Mouse (Mus musculus) cerebellum, adult 2 months (tissue): ENCODE results near the gene Tbk1.

ENCODE experiments used
- CTCF ChIP-seq: fragments of 200-500 bp; IDR thresholded peaks from 2 replicates; pipeline ENCODE4 v1.5.1; 2011; ENCODE audit warnings: low read depth, mild to moderate bottlenecking, control low read depth, low read length, moderate library complexity, borderline replicate concordance; ENCODE audit not compliant: insufficient read depth
- POLR2A ChIP-seq: fragments of 200-500 bp; IDR thresholded peaks from 2 replicates; pipeline ENCODE4 v1.6.1; 2011; ENCODE audit warnings: low read length, control low read depth, borderline replicate concordance; ENCODE audit not compliant: insufficient read depth

DNA sequence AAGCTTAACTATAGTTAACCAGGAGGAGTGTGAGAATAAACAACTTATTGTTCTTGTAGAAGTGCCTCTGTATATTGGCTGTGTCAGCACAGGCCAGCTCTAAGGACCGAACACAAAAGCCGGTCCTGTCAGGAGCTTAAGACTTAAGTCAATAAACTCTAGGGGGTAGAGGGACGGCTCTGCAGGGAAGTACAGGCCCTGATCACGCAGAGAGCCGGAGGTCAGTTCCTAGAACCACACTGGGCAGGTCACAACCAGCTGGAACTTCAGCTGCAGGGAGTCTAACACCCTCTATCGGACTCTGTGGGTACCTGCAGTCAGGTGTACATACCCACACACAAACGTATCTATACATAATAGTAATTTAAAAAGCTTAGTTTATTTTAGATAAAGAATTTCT lies 29.3 kb upstream of the Tbk1 start:
- TF ChIP-seq CTCF = no peak
- TF ChIP-seq POLR2A = no peak
